Mouse (Mus musculus): ENCODE results near the gene H2-DMa. TPM values are rescaled to one million over a fixed set of nuclear protein-coding genes. Genes with fewer than 3 reads are reported as not detected.
A peak's percentile ranks its signal among the peaks of the same experiment; 100 is the strongest.
"Not testable (repeated sequence)": the region's sequence is repeated elsewhere in the genome, so short reads cannot be mapped to it uniquely, and the experiment has no call there.

H2-DMa gene
- polyA plus RNA-seq, 1 experiment from 2014 or later = 14.2 TPM

DNA sequence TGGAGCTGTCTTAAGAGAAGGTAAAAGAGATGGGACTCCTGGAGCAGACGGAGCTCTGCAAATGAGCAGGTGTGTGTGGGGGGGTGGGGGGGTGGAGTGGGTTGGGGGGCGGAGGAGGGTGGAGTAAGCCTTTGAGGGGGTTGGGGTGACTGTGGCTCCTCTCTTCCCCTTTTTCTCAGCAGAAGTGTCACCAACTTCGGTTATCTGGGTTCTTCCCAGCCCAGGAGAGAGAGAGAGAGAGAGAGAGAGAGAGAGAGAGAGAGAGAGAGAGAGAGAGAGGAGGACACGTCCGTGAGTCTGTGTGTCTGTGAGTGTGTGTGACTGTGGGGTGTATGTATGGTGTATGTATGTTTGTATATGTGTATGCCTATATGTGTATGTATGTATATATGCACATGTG lies 24.1 kb downstream of the H2-DMa start:
- no peak overlapping the region for H3K4me2 ChIP-seq (replicated peaks)
- no peaks in the 10 kb centered on the region for H3K9me3 ChIP-seq
- no peak overlapping the region for H3K27ac ChIP-seq
- H3K36me3 ChIP-seq = no peaks in the 10 kb centered on the region
- H3K27me3 ChIP-seq = peaks cover 31% of the 10 kb centered on the region
- peaks cover 22% of the 10 kb centered on the region for H3K4me1 ChIP-seq
- no peak overlapping the region for H3K9ac ChIP-seq
- ATAC-seq (ENCODE audit: low FRiP score, low read depth) = no peak
- no peak overlapping the region for H3K4me3 ChIP-seq
- WGBS = 77% methylated on average over 4 of the region's 5 CpGs

DNA sequence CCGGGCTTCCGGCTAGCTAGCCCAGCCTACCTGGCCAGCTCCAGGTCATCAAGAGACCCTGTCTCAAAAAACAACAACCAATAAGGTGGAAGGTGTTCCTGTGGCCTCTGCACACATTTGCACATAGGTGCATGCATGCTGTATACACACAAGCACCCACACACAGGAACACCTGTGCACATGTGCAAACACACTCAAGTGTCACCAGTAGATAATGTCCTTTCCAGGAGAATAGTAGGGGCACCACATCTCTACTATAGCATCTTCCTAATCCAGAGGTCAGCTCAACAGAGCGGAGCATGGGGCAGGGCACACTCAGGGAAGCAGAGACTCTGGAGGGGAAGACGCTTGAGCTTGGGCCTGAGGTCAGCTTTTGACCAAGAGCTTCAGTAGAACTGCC lies 24.9 kb downstream of the H2-DMa start:
- 87% methylated on average over 4 of the region's 4 CpGs for WGBS
- H3K9me3 ChIP-seq = not testable (repeated sequence)

DNA sequence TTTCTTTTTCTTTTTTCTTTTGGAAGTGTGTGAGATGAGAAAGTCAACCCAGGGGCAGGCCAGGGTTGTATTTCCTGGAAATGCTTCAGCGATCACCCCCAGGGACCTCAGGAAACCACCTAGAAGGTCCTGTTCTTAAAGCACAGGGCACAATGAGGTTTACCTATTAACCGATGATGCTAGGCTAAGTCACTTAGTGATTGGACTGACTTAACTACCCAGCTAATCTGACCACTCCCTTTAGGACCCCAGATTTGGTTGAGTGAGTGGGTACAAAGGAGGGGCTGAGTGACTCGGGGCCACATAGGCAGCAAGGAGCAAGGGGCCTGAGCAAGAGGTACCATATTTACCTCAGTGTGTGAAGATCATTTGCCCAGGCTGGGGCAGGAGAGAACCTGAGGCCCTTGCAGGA lies 25.6 kb downstream of the H2-DMa start:
- Histone ChIP-seq H3K4me3 (no peak overlapping the region), H3K27ac (no peak overlapping the region), H3K36me3 (no peaks in the 10 kb centered on the region), H3K4me2 (replicated peaks) (no peak overlapping the region), H3K9me3 (no peaks in the 10 kb centered on the region), H3K4me1 (peaks cover 9% of the 10 kb centered on the region), H3K9ac (no peak overlapping the region), H3K27me3 (peaks cover 16% of the 10 kb centered on the region)
- WGBS = 75% methylated on average over 3 of the region's 3 CpGs
- no peak for ATAC-seq (ENCODE audit: low FRiP score, low read depth)

More for the DNA sequence above, 24.9 kb downstream of the H2-DMa start:
- peaks cover 23% of the 10 kb centered on the region for H3K27me3 ChIP-seq
- peaks cover 17% of the 10 kb centered on the region for H3K4me1 ChIP-seq
- H3K4me3 ChIP-seq; H3K27ac ChIP-seq; H3K4me2 ChIP-seq (replicated peaks); H3K9ac ChIP-seq; ATAC-seq (ENCODE audit: low FRiP score, low read depth); H3K36me3 ChIP-seq: not testable (repeated sequence)

DNA sequence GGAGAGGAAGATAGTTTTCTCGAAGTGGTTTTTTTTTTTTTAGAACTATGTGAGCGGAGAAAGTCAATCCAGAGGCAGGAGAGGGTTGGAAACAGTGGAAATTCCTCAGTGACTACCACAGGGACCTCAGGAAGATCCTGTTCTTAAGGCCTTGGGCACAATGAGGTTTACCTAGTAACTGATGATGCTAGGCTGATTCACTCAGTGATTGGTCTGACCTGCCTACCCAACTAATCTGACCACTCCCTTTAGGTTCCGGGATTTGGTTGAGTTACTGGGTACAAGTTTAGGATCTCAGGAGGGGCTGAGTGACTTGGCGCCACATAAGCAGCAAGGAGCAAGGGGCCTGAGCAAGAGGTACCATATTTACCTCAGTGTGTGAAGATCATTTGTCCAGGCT lies 33.6 kb downstream of the H2-DMa start, which contains the start of gene H2-DMb1:
H2-DMb1 (plus strand) TSS at position 150 of the 400 bp plus-strand sequence.
- Histone ChIP-seq H3K4me3 (no peak within 1 kb of the TSS), H3K9ac (no peak within 1 kb of the TSS), H3K4me2 (replicated peaks) (0 out of 2 replicates have a peak within 1 kb of the TSS, but pooled peaks have one; percentile 17), H3K9me3 (no peaks in the 10 kb centered on the region), H3K36me3 (no peaks in the 10 kb centered on the region), H3K27me3 (no peaks in the 10 kb centered on the region), H3K4me1 (peaks cover 3% of the 10 kb centered on the region; the same call in 1 of the 2 replicates), H3K27ac (no peak within 1 kb of the TSS)
- ATAC-seq (ENCODE audit: low FRiP score, low read depth) = no peak; the same call in 1 of the 2 replicates
- WGBS = 59% methylated on average over 4 of the region's 4 CpGs

DNA sequence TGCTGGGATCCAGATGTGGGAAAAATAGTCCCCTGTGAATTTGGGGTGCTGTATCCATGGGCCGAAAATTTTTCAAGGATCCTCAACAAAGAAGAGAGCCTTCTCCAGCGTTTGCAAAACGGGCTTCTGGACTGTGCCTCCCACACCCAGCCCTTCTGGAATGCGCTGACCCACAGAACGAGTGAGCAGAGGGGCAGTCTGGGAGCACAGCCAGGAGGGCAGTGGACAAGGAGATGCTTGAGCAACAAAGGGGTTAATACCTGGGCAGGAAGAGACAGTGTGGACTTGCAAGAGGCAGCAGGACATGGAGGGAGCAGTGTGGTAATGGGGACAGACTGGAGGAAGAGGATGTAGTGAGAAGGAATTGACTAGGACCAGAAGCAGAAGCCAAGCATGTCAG lies 36.2 kb downstream of the H2-DMa start:
- Histone ChIP-seq H3K9me3 (no peaks in the 10 kb centered on the region), H3K27ac (no peak overlapping the region), H3K27me3 (0 out of 2 replicates have a peak, but pooled peaks cover 5% of the 10 kb centered on the region), H3K4me1 (peaks cover 3% of the 10 kb centered on the region; the same call in 1 of the 2 replicates), H3K4me3 (no peak overlapping the region), H3K9ac (no peak overlapping the region), H3K36me3 (no peaks in the 10 kb centered on the region), H3K4me2 (replicated peaks) (no peak overlapping the region)
- 48% methylated on average over 5 of the region's 5 CpGs for WGBS
- ATAC-seq (ENCODE audit: low FRiP score, low read depth) = no peak

DNA sequence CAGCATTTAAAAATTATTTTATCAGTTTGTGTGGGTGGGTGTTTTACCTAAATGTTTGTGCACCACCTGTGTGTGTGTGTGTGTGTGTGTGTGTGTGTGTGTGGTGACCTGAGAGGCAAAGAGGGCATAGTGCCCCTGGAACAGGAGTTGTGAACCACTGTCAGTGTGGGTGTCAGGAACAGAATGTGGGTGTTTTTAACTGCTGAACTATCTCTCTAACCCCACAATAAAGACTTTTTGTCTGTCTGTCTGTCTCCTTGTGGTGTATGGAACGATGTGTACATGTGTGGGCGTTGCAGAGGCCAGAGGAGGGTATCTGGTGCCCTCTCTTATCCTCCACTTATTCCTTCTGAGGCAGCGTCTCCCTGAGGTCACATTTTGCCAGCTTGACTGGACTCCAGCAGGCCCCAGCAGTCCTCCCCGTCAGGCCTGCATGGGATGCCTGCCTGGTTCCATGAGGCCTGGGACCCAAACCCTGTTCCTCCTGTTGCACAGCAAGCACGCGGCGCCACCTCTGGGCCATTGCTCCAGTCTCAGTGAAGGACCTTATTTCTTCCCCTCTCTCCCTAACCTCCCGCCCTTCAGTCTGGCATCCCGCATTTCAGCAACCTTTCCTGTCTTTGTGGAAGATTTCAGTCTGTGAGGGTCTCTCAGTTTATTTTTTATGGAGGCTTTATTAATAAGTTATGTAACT lies 45.0 kb downstream of the H2-DMa start:
- Histone ChIP-seq H3K9me3 (peaks cover 6% of the 10 kb centered on the region), H3K27ac (no peak overlapping the region), H3K27me3 (0 out of 2 replicates have a peak, but pooled peaks cover 5% of the 10 kb centered on the region), H3K9ac (no peak overlapping the region), H3K4me3 (no peak overlapping the region), H3K4me2 (replicated peaks) (no peak overlapping the region), H3K4me1 (no peaks in the 10 kb centered on the region), H3K36me3 (no peaks in the 10 kb centered on the region)
- ATAC-seq (ENCODE audit: low FRiP score, low read depth) = no peak
- WGBS = 42% methylated on average over 9 of the region's 9 CpGs

DNA sequence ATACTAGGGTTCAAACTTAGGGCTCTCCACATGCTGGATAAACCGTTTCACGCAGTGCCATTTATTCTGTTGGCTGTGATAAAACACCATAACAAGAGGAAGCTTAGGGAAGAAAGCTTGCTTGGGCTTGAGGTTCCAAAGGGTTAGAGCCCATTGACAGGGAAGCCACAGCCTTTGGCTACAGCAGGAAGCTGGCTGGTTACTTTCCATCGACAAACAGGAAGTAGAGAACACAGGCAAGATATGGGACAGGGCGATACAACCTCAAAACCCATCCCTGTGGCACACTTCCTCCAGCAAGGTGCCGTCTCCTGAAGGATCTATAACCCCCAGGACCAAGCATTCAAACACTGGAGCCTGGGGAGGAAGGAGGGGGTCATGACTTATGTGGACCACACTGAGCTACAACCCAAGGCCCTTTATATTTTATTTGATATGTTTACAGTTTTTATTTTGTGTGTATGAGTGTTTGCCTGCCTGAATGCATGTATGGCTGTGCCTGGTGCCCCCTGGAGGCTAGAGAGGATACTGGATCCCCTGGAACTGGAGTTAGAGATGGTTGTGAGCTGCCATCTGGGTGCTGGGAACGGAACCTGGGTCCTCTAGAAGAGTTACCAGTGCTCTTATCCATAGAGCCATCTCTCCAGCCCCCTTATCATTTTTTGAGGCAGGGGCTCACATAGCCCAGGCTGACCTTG lies 45.8 kb downstream of the H2-DMa start:
- ATAC-seq (ENCODE audit: low FRiP score, low read depth) = no peak
- Histone ChIP-seq H3K4me1 (no peaks in the 10 kb centered on the region), H3K4me2 (replicated peaks) (no peak overlapping the region), H3K9ac (no peak overlapping the region), H3K27ac (no peak overlapping the region), H3K36me3 (no peaks in the 10 kb centered on the region), H3K9me3 (peaks cover 6% of the 10 kb centered on the region), H3K4me3 (no peak overlapping the region), H3K27me3 (0 out of 2 replicates have a peak, but pooled peaks cover 3% of the 10 kb centered on the region)
- 87% methylated on average over 6 of the region's 6 CpGs for WGBS

DNA sequence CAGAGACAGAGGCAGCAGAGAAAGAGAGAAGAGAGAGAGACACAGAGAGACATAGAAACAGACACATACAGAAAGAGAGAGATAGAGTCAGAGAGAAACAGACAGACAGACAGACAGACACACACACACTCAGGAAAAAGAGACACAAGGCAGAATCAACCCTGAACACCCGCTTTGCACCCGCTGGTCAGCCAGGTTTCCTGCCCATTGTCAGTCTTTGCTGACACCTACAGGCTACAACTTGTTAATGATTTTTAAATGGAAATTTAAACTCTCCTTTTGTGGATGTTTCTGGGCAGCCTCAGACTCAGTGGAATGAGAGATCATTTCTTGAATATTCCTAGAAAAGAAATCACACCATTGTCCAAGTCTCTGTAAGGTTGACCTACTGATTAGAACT lies 49.9 kb downstream of the H2-DMa start:
- ATAC-seq (ENCODE audit: low FRiP score, low read depth) = no peak
- WGBS = 0% methylated on average over 2 of the region's 2 CpGs

DNA sequence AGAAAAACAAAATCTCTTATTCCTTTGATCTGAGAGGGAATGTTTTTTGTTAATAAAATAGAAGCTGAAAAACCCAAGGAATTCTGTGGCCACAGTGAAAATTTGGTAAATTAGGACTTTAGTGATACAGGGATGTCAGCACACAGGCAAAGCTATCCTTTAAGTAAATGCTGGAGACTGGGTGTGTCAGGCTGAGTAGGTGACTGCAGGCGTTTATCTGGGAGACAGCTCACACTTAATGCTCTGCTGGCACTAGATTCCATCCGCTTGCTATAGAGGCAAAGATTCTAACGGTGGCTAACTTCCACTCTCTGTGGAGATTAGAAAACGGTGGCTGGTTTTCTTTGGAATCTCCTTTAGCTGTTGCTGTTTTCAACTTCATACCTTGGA lies 51.1 kb downstream of the H2-DMa start:
- Histone ChIP-seq H3K4me1 (no peaks in the 10 kb centered on the region), H3K4me2 (replicated peaks) (no peak overlapping the region), H3K36me3 (no peaks in the 10 kb centered on the region), H3K9ac (no peak overlapping the region), H3K4me3 (no peak overlapping the region), H3K9me3 (peaks cover 11% of the 10 kb centered on the region), H3K27ac (no peak overlapping the region), H3K27me3 (no peaks in the 10 kb centered on the region)
- no peak for ATAC-seq (ENCODE audit: low FRiP score, low read depth)
- whole genome bisulfite sequencing = 24% methylated on average over 4 of the region's 4 CpGs

More for the DNA sequence above, 49.9 kb downstream of the H2-DMa start:
- H3K4me2 ChIP-seq (replicated peaks) = no peak overlapping the region
- no peak overlapping the region for H3K27ac ChIP-seq
- no peak overlapping the region for H3K9ac ChIP-seq
- H3K27me3 ChIP-seq = no peaks in the 10 kb centered on the region
- H3K36me3 ChIP-seq = no peaks in the 10 kb centered on the region
- H3K9me3 ChIP-seq = peaks cover 13% of the 10 kb centered on the region
- H3K4me1 ChIP-seq = no peaks in the 10 kb centered on the region
- H3K4me3 ChIP-seq = no peak overlapping the region

DNA sequence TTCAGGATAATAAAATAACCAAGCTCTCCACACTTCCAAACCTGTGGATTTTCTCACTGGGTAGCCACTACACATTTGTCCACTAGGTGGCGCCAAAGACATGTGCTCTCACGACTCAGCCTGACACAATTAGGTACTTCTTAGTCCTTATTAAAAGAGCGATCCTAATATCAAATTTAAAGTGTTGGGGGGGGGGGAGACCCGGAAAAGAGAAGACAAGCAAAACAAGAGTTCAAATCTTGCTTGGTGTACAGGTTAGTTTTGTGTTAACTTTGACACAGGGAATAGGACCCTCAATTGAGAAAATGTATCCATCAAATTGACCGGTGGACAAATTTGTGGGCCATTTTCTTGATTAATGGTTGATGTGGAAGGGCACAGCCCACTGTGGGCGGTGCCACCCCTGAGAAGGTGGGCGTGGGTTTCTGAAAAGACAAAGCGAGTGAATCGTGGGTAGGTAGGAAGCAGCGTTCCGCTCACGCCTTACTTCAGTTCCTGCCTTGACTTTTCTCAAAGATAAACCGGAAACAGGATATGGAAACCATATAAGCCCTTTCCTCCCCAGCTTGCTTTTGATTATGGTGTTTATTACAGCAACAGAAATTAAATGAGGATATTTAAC lies 51.6 kb downstream of the H2-DMa start:
- ATAC-seq (ENCODE audit: low FRiP score, low read depth) = no peak
- no peak overlapping the region; the same call in 1 of the 2 replicates for H3K4me2 ChIP-seq (replicated peaks)
- H3K27ac ChIP-seq = no peak overlapping the region
- H3K36me3 ChIP-seq = no peaks in the 10 kb centered on the region
- H3K9ac ChIP-seq = no peak overlapping the region
- no peak overlapping the region for H3K4me3 ChIP-seq
- 40% methylated on average over 13 of the region's 13 CpGs for WGBS
- H3K27me3 ChIP-seq = no peaks in the 10 kb centered on the region
- peaks cover 8% of the 10 kb centered on the region; the same call in 1 of the 2 replicates for H3K9me3 ChIP-seq
- H3K4me1 ChIP-seq = no peaks in the 10 kb centered on the region

DNA sequence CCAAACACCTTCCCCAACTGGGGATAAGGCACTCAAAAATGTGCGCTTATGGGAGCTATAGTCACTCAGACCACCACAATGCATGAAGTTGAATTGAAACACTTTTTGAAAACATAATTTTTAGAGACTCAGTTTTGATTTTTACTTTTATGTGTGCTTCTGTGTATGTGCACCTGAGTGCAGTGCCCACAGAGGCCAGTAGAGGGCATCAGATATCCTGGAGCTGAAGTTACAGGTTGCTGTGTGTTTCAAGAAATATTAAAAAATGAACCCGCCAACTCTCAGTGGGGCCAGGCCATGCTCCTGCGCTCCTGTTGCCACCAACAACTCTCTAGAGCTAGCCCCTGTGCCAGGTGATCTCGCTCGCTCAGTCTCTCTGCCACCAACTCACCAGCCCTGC lies 53.2 kb downstream of the H2-DMa start:
- Histone ChIP-seq H3K4me1 (no peaks in the 10 kb centered on the region), H3K4me3 (no peak overlapping the region), H3K36me3 (no peaks in the 10 kb centered on the region), H3K9me3 (peaks cover 18% of the 10 kb centered on the region), H3K27me3 (no peaks in the 10 kb centered on the region), H3K9ac (no peak overlapping the region), H3K27ac (no peak overlapping the region), H3K4me2 (replicated peaks) (no peak overlapping the region)
- ATAC-seq (ENCODE audit: low FRiP score, low read depth) = no peak
- 92% methylated on average over 5 of the region's 5 CpGs for WGBS

DNA sequence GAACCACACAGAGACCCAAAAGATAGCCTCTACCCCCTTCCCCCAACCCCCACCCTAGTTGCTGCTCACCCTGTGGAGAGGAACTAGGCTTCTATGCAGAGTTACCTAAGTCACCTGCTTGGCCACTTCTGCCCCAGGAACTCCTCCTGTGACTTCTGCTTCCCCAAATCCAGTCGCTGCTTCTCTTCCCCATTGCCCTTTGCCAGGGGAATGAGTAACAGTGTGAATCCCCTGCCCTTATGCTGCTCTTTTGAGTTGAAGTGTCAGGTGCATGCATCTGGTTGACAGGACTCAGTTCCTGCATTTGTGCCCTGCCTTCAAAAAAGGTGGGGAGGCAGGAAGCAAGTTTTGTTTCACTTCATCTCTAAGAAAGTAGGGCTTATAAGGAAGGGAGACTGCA lies 54.7 kb downstream of the H2-DMa start:
- no peak for ATAC-seq (ENCODE audit: low FRiP score, low read depth)
- no peak overlapping the region for H3K9ac ChIP-seq
- H3K9me3 ChIP-seq = peaks cover 18% of the 10 kb centered on the region
- no peaks in the 10 kb centered on the region for H3K27me3 ChIP-seq
- 68% methylated on average over 1 of the region's 1 CpGs for WGBS
- H3K4me2 ChIP-seq (replicated peaks) = no peak overlapping the region
- no peak overlapping the region for H3K27ac ChIP-seq
- no peaks in the 10 kb centered on the region for H3K4me1 ChIP-seq
- H3K4me3 ChIP-seq = no peak overlapping the region
- no peaks in the 10 kb centered on the region for H3K36me3 ChIP-seq
